Mouse (Mus musculus) C2C12 (cell line): ENCODE data around the gene Sufu.

Experiments used
- CTCF ChIP-seq: IDR thresholded peaks from one replicate; pipeline ENCODE4 v1.5.1; 2011; ENCODE audit not compliant: control insufficient read depth, insufficient read depth, insufficient read length
- MAX ChIP-seq: IDR thresholded peaks from one replicate; pipeline ENCODE4 v1.6.1; 2011; ENCODE audit warnings: mild to moderate bottlenecking, control low read depth
- USF1 ChIP-seq: IDR thresholded peaks from one replicate; pipeline ENCODE4 v1.6.1; 2011; ENCODE audit warnings: low read depth, mild to moderate bottlenecking, control low read depth, moderate library complexity

GRCm38 (mm10) chr19:46511263-46511662 is 114.6 kb downstream of the Sufu start:
- no peak for TF ChIP-seq CTCF
- TF ChIP-seq MAX, result no peak
- TF ChIP-seq USF1, result no peak
